Mouse (Mus musculus): ENCODE measurements around the gene Ddr1. TPM values are rescaled to one million over a fixed set of nuclear protein-coding genes. Genes with fewer than 3 reads are reported as not detected.
A peak's percentile ranks its signal among the peaks of the same experiment; 100 is the strongest.

Gene Ddr1
- polyA plus RNA-seq, 1 experiment = 11.9 TPM

DNA sequence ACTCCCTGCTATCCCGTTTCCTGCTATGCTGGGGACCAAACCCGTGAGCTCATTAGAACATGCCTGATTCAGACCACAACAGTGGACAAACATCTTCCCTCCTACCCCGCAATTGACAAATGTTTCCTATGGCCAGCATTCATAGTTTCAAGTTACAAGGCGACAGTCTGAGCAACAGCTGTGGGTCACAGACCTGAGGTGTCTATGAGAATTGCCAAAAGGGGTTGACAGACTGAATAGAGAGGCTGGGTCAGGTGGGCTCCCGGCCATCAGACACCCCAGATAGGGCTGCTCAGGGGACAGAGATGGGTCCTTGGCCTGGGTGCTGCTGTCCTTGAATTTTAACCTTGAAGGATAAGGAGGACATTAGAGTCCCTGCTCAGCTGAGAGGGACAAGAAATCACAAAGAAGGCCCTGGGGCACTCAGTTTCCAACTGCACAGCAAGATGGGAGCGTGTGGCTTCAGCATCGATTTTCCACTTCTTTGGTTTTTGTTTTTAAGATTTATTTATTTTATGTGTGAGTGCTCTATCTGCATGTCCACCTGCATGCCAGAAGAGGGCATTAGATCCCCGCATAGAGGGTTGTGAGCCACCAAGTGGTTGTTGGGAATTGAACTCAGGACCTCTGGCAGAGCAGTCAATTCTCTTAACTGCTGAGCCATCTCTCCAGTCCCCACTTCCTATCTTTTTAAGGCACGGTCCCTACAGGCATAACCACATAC is 15.4 kb upstream of the Ddr1 start:
- H3K27ac ChIP-seq (ENCODE audit: control insufficient read depth, insufficient read depth, low read depth, low read length) = peak overlapping the region; percentile 24; the same call in 1 of the 2 replicates
- no peak overlapping the region for H3K4me3 ChIP-seq (ENCODE audit: control insufficient read depth, low read depth, low read length)
- no peaks in the 10 kb centered on the region for H3K27me3 ChIP-seq (ENCODE audit: control insufficient read depth, insufficient read depth, low read length)
- no peak for TF ChIP-seq CTCF (IDR thresholded peaks at IDR 0.05; ENCODE audit: control insufficient read depth, insufficient read depth, insufficient replicate concordance, low read depth, low read length)
- TF ChIP-seq POLR2A (IDR thresholded peaks at IDR 0.05; ENCODE audit: control insufficient read depth, low read depth, low read length) = no peak
- peaks cover 12% of the 10 kb centered on the region for H3K4me1 ChIP-seq (ENCODE audit: control insufficient read depth, insufficient read depth, low read length)
- H3K36me3 ChIP-seq (ENCODE audit: control insufficient read depth, insufficient read depth, low read length) = no peaks in the 10 kb centered on the region

DNA sequence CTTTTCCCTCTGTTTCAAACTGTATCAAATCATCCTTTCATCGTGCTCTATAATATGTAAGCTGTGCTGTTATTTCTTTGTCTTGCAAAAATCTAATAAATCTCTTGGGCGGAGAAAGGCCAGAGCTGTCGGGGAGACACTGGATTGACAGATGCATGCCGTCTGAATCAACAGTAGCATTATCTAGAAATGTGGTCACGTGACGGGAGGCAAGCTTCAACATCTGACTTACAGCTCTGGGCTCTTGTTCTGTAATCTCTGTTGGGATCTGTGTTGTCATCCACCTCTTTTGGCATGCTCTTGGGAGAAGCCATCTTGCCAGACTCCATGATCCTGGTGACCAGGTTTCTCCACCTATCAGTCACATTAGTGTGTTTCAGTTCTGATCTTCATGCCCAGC is 12.7 kb upstream of the Ddr1 start:
- TF ChIP-seq CTCF (IDR thresholded peaks at IDR 0.05; ENCODE audit: control insufficient read depth, insufficient read depth, insufficient replicate concordance, low read depth, low read length) (no peak), POLR2A (IDR thresholded peaks at IDR 0.05; ENCODE audit: control insufficient read depth, low read depth, low read length) (no peak)
- Histone ChIP-seq H3K27me3 (ENCODE audit: control insufficient read depth, insufficient read depth, low read length) (no peaks in the 10 kb centered on the region), H3K36me3 (ENCODE audit: control insufficient read depth, insufficient read depth, low read length) (no peaks in the 10 kb centered on the region), H3K4me1 (ENCODE audit: control insufficient read depth, insufficient read depth, low read length) (peaks cover 3% of the 10 kb centered on the region; the same call in 1 of the 2 replicates), H3K27ac (ENCODE audit: control insufficient read depth, insufficient read depth, low read depth, low read length) (no peak overlapping the region), H3K4me3 (ENCODE audit: control insufficient read depth, low read depth, low read length) (no peak overlapping the region)

DNA sequence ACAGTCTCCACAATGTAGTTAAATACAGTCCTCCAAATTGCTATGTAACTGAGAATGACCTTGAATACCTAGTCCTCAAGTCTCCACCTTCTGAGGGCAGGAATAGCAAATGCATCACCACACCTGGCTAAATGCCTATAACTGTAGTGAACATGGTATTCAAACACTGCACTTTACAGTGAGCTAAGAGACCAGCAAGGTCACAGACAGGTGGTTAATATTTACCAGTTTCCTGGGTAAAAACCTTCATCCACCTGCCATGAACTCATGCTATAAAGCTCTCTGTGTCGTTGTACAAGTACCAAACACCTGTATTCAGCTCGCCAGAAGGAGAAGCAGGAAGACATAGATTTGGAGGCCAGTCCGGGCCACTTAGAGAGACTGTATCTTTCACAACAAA is 11.7 kb upstream of the Ddr1 start:
- H3K27me3 ChIP-seq (ENCODE audit: control insufficient read depth, insufficient read depth, low read length) = no peaks in the 10 kb centered on the region
- no peak overlapping the region for H3K4me3 ChIP-seq (ENCODE audit: control insufficient read depth, low read depth, low read length)
- H3K4me1 ChIP-seq (ENCODE audit: control insufficient read depth, insufficient read depth, low read length) = no peaks in the 10 kb centered on the region
- no peak overlapping the region for H3K27ac ChIP-seq (ENCODE audit: control insufficient read depth, insufficient read depth, low read depth, low read length)
- no peaks in the 10 kb centered on the region for H3K36me3 ChIP-seq (ENCODE audit: control insufficient read depth, insufficient read depth, low read length)
- no peak for TF ChIP-seq CTCF (IDR thresholded peaks at IDR 0.05; ENCODE audit: control insufficient read depth, insufficient read depth, insufficient replicate concordance, low read depth, low read length)
- TF ChIP-seq POLR2A (IDR thresholded peaks at IDR 0.05; ENCODE audit: control insufficient read depth, low read depth, low read length) = no peak

GRCm38 (mm10) chr17:35710705-35711347 is 6.4 kb upstream of the Ddr1 start:
- no peak overlapping the region for H3K27ac ChIP-seq (ENCODE audit: control insufficient read depth, insufficient read depth, low read depth, low read length)
- no peak for TF ChIP-seq CTCF (IDR thresholded peaks at IDR 0.05; ENCODE audit: control insufficient read depth, insufficient read depth, insufficient replicate concordance, low read depth, low read length)
- TF ChIP-seq POLR2A (IDR thresholded peaks at IDR 0.05; ENCODE audit: control insufficient read depth, low read depth, low read length) = no peak
- no peaks in the 10 kb centered on the region for H3K4me1 ChIP-seq (ENCODE audit: control insufficient read depth, insufficient read depth, low read length)
- no peak overlapping the region for H3K4me3 ChIP-seq (ENCODE audit: control insufficient read depth, low read depth, low read length)
- H3K27me3 ChIP-seq (ENCODE audit: control insufficient read depth, insufficient read depth, low read length) = no peaks in the 10 kb centered on the region
- H3K36me3 ChIP-seq (ENCODE audit: control insufficient read depth, insufficient read depth, low read length) = no peaks in the 10 kb centered on the region

- Histone ChIP-seq H3K36me3 (ENCODE audit: control insufficient read depth, insufficient read depth, low read length) (no peaks in the 10 kb centered on the region), H3K4me3 (ENCODE audit: control insufficient read depth, low read depth, low read length) (no peak overlapping the region), H3K27me3 (ENCODE audit: control insufficient read depth, insufficient read depth, low read length) (no peaks in the 10 kb centered on the region), H3K4me1 (ENCODE audit: control insufficient read depth, insufficient read depth, low read length) (peaks cover 6% of the 10 kb centered on the region; the same call in 1 of the 2 replicates), H3K27ac (ENCODE audit: control insufficient read depth, insufficient read depth, low read depth, low read length) (no peak overlapping the region)
- TF ChIP-seq CTCF (IDR thresholded peaks at IDR 0.05; ENCODE audit: control insufficient read depth, insufficient read depth, insufficient replicate concordance, low read depth, low read length) = no peak
- TF ChIP-seq POLR2A (IDR thresholded peaks at IDR 0.05; ENCODE audit: control insufficient read depth, low read depth, low read length) = no peak
Observed at GRCm38 (mm10) chr17:35708611-35709010, 4.2 kb upstream of the Ddr1 start.

DNA sequence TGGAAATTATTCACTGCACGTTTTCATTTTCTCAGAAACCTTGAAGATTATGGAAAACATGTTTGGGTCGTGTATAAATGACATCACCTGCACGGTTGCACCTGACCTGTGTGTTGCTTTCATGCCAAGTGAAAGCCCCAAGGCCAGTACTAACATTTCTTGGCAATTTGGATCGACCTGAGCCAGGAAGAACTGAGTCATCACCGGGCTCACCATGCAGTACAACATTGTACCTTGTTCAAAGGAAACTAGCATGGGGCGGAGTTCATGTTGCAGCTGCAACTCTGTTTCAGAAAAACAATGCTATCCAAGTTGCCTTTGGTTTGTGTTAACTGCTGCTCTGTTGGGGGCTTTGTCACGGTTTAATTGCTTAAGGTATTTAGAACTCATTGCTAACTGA is 3.5 kb upstream of the Ddr1 start:
- peaks cover 7% of the 10 kb centered on the region; the same call in 1 of the 2 replicates for H3K4me1 ChIP-seq (ENCODE audit: control insufficient read depth, insufficient read depth, low read length)
- no peaks in the 10 kb centered on the region for H3K27me3 ChIP-seq (ENCODE audit: control insufficient read depth, insufficient read depth, low read length)
- no peak overlapping the region for H3K4me3 ChIP-seq (ENCODE audit: control insufficient read depth, low read depth, low read length)
- H3K27ac ChIP-seq (ENCODE audit: control insufficient read depth, insufficient read depth, low read depth, low read length) = no peak overlapping the region
- no peaks in the 10 kb centered on the region for H3K36me3 ChIP-seq (ENCODE audit: control insufficient read depth, insufficient read depth, low read length)
- TF ChIP-seq CTCF (IDR thresholded peaks at IDR 0.05; ENCODE audit: control insufficient read depth, insufficient read depth, insufficient replicate concordance, low read depth, low read length) = no peak
- TF ChIP-seq POLR2A (IDR thresholded peaks at IDR 0.05; ENCODE audit: control insufficient read depth, low read depth, low read length) = no peak

DNA sequence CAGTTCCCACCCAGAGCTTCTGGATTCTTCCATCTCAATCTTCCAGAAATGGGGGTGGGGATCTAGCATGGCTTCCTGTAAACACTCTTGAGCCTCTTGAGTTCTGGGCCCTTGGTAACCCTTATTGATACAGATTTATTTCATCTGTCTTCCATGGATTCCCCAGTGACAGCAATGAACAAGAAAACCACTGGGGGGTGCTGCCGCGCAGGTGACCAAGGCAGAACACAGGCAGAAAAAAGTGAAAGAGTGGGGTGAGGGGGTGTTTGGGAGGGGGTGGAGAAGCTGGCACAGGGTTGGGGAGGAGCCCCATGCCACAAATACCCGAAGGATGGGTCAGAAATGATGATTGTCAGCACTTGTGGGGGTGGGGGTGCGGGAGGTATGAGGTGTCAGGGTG is 1.4 kb upstream of the Ddr1 start:
- H3K4me1 ChIP-seq (ENCODE audit: control insufficient read depth, insufficient read depth, low read length) = peaks cover 7% of the 10 kb centered on the region; the same call in 1 of the 2 replicates
- H3K36me3 ChIP-seq (ENCODE audit: control insufficient read depth, insufficient read depth, low read length) = no peaks in the 10 kb centered on the region
- TF ChIP-seq CTCF (IDR thresholded peaks at IDR 0.05; ENCODE audit: control insufficient read depth, insufficient read depth, insufficient replicate concordance, low read depth, low read length) = no peak
- no peak for TF ChIP-seq POLR2A (IDR thresholded peaks at IDR 0.05; ENCODE audit: control insufficient read depth, low read depth, low read length)
- H3K27me3 ChIP-seq (ENCODE audit: control insufficient read depth, insufficient read depth, low read length) = no peaks in the 10 kb centered on the region
- H3K27ac ChIP-seq (ENCODE audit: control insufficient read depth, insufficient read depth, low read depth, low read length) = no peak overlapping the region
- H3K4me3 ChIP-seq (ENCODE audit: control insufficient read depth, low read depth, low read length) = no peak overlapping the region

Measured in testis, adult 2 months (tissue).